Mouse (Mus musculus) limb, embryonic 10.5 days (tissue): ENCODE measurements around the gene Olfr869. TPM values are rescaled to one million over a fixed set of nuclear protein-coding genes. Genes with fewer than 3 reads are reported as not detected.

ENCODE experiments used
- DNase-seq: peaks from one replicate; pipeline ENCODE4 v3.0.0-alpha.2; 2017; ENCODE audit warnings: low spot score
- H3K27ac ChIP-seq: fragments of 300-500 bp; sonication (generic); 2 replicates; pipeline ENCODE4 v1.5.1; 2016; ENCODE audit warnings: mild to moderate bottlenecking
- H3K27me3 ChIP-seq: fragments of 300-500 bp; sonication (generic); 2 replicates; pipeline ENCODE4 v1.6.1; 2016; ENCODE audit warnings: low read depth, mild to moderate bottlenecking; ENCODE audit not compliant: poor library complexity, severe bottlenecking
- H3K36me3 ChIP-seq: fragments of 300-500 bp; sonication (generic); 2 replicates; pipeline ENCODE4 v1.6.1; 2016; ENCODE audit warnings: mild to moderate bottlenecking, moderate library complexity
- H3K4me1 ChIP-seq: fragments of 300-500 bp; sonication (generic); 2 replicates; pipeline ENCODE4 v1.6.1; 2016
- H3K4me3 ChIP-seq: fragments of 300-500 bp; sonication (generic); 2 replicates; pipeline ENCODE4 v1.5.1; 2016; ENCODE audit warnings: mild to moderate bottlenecking, moderate library complexity
- H3K9me3 ChIP-seq: fragments of 300-500 bp; sonication (generic); replicated peaks from 2 replicates; pipeline ENCODE4 v1.6.1; 2016; ENCODE audit warnings: mild to moderate bottlenecking
- WGBS: fragments of 180-500 bp; shearing (Covaris S2); methylation state at CpG from one replicate; pipeline ENCODE4 v1.1.7; 2016; 5-methylcytosine and 5-hydroxymethylcytosine counted together
- polyA plus RNA-seq: library from polyadenylated mRNA; unstranded; fragments of >200 nt; fragmentation: Nextera tagmentation; extraction: Ambion mirVana; gene quantifications from 2 replicates; pipeline ENCODE4 v1.2.1, GENCODE M21; 2016

The Olfr869 gene
- polyA plus RNA-seq = not detected in 2 replicates

GRCm38 (mm10) chr9:20128709-20129108 is at the start of gene Olfr869:
Gene Olfr869 (plus strand): TSS chr9:20129009.
- H3K4me1 ChIP-seq = no peaks in the 10 kb centered on the region
- 81% methylated on average over 2 of the region's 2 CpGs for WGBS
- no peak within 1 kb of the TSS for H3K27ac ChIP-seq
- H3K4me3 ChIP-seq = no peak within 1 kb of the TSS
- H3K27me3 ChIP-seq = no peaks in the 10 kb centered on the region
- DNase-seq = no peak
- no peaks in the 10 kb centered on the region for H3K36me3 ChIP-seq
- H3K9me3 ChIP-seq = no peaks in the 10 kb centered on the region

GRCm38 (mm10) chr9:20098326-20098725 is 30.5 kb upstream of the Olfr869 start, which contains the start of gene Olfr868:
Gene Olfr868 (plus strand): TSS chr9:20098626.
- DNase-seq = no peak
- H3K36me3 ChIP-seq = no peaks in the 10 kb centered on the region
- H3K4me3 ChIP-seq = no peak within 1 kb of the TSS
- H3K27me3 ChIP-seq = no peaks in the 10 kb centered on the region
- H3K4me1 ChIP-seq = no peaks in the 10 kb centered on the region
- H3K27ac ChIP-seq = no peak within 1 kb of the TSS
- 47% methylated on average over 2 of the region's 2 CpGs for WGBS
- H3K9me3 ChIP-seq = 0 out of 2 replicates have a peak, but pooled peaks cover 3% of the 10 kb centered on the region

GRCm38 (mm10) chr9:20149706-20150105 is 20.9 kb downstream of the Olfr869 start:
- WGBS = 88% methylated on average over 3 of the region's 3 CpGs
- no peaks in the 10 kb centered on the region for H3K36me3 ChIP-seq
- H3K27me3 ChIP-seq = no peaks in the 10 kb centered on the region
- H3K4me1 ChIP-seq = no peaks in the 10 kb centered on the region
- DNase-seq = no peak
- H3K9me3 ChIP-seq = peaks cover 8% of the 10 kb centered on the region
- H3K4me3 ChIP-seq = no peak overlapping the region
- no peak overlapping the region for H3K27ac ChIP-seq

GRCm38 (mm10) chr9:20173957-20174356 is 45.1 kb downstream of the Olfr869 start, which contains the start of gene Olfr870:
Gene Olfr870 (minus strand): TSS chr9:20174057.
- Histone ChIP-seq H3K4me3 (no peak within 1 kb of the TSS), H3K27me3 (no peaks in the 10 kb centered on the region), H3K9me3 (no peaks in the 10 kb centered on the region), H3K4me1 (no peaks in the 10 kb centered on the region), H3K27ac (no peak within 1 kb of the TSS), H3K36me3 (no peaks in the 10 kb centered on the region)
- WGBS = 89% methylated on average over 2 of the region's 2 CpGs
- no peak for DNase-seq

GRCm38 (mm10) chr9:20179463-20179862 is 50.7 kb downstream of the Olfr869 start:
- Histone ChIP-seq H3K27ac (no peak overlapping the region), H3K9me3 (no peaks in the 10 kb centered on the region), H3K4me3 (no peak overlapping the region), H3K36me3 (no peaks in the 10 kb centered on the region), H3K4me1 (no peaks in the 10 kb centered on the region), H3K27me3 (no peaks in the 10 kb centered on the region)
- 75% methylated on average over 5 of the region's 5 CpGs for WGBS
- no peak for DNase-seq

Other genes with a start within 250 kb of the Olfr869 start
- gene Olfr862, start 241.0 kb upstream of the Olfr869 start, polyA plus RNA-seq = not detected in 2 replicates
- gene Olfr77, start 212.1 kb upstream of the Olfr869 start, polyA plus RNA-seq = 0.14 TPM in 2 replicates
- not detected in 2 replicates for gene Olfr866, start 101.0 kb upstream of the Olfr869 start, polyA plus RNA-seq
- gene Olfr867, start 71.4 kb upstream of the Olfr869 start, polyA plus RNA-seq = not detected in 2 replicates
- not detected in 2 replicates for gene Olfr868, start 30.4 kb upstream of the Olfr869 start, polyA plus RNA-seq
- gene Olfr870, start 45.0 kb downstream of the Olfr869 start, polyA plus RNA-seq = not detected in 2 replicates
- gene Olfr871, start 83.2 kb downstream of the Olfr869 start, polyA plus RNA-seq = not detected in 2 replicates
- not detected in 2 replicates for gene Olfr872, start 108.1 kb downstream of the Olfr869 start, polyA plus RNA-seq
- gene Olfr39, start 153.3 kb downstream of the Olfr869 start, polyA plus RNA-seq = not detected in 2 replicates
- gene Olfr873, start 169.5 kb downstream of the Olfr869 start, polyA plus RNA-seq = not detected in 2 replicates
- not detected in 2 replicates for gene Olfr18, start 207.1 kb downstream of the Olfr869 start, polyA plus RNA-seq